Mouse (Mus musculus) embryonic facial prominence, embryonic 14.5 days (tissue): Measurements from ENCODE around the gene Artn. TPM values are rescaled to one million over a fixed set of nuclear protein-coding genes. Genes with fewer than 3 reads are reported as not detected.

Source experiments
- ATAC-seq: fragments of 200-750 bp; cut with Nextera tagmentation; 2 replicates; pipeline ENCODE4 v1.8.0; 2017; ENCODE audit warnings: low read depth, moderate number of reproducible peaks, moderate TSS enrichment
- DNase-seq: peaks from one replicate; pipeline ENCODE4 v3.0.0-alpha.2; 2015; ENCODE audit warnings: low spot score
- H3K27ac ChIP-seq: fragments of 300-500 bp; sonication (generic); replicated peaks from 2 replicates; pipeline ENCODE4 v1.5.1; 2014; ENCODE audit warnings: low read depth, mild to moderate bottlenecking, low read length, moderate library complexity
- H3K27me3 ChIP-seq: fragments of 300-500 bp; sonication (generic); replicated peaks from 2 replicates; pipeline ENCODE4 v1.6.1; 2014; ENCODE audit warnings: low read length; ENCODE audit not compliant: control insufficient read depth, insufficient read depth
- H3K36me3 ChIP-seq: fragments of 300-500 bp; sonication (generic); 2 replicates; pipeline ENCODE4 v1.6.1; 2014; ENCODE audit warnings: low read length, mixed read lengths; ENCODE audit not compliant: control insufficient read depth, insufficient read depth
- H3K4me1 ChIP-seq: fragments of 300-500 bp; sonication (generic); 2 replicates; pipeline ENCODE4 v1.6.1; 2014; ENCODE audit warnings: antibody characterized with exemption, low read length; ENCODE audit not compliant: control insufficient read depth, insufficient read depth
- H3K4me2 ChIP-seq: fragments of 300-500 bp; sonication (generic); 2 replicates; pipeline ENCODE4 v1.6.1; 2014; ENCODE audit warnings: low read depth, mild to moderate bottlenecking, low read length, moderate library complexity, mixed read lengths
- H3K4me3 ChIP-seq: fragments of 300-500 bp; sonication (generic); 2 replicates; pipeline ENCODE4 v1.5.1; 2014; ENCODE audit warnings: low read depth, mild to moderate bottlenecking, low read length
- H3K9ac ChIP-seq: fragments of 300-500 bp; sonication (generic); 2 replicates; pipeline ENCODE4 v1.6.1; 2014; ENCODE audit warnings: low read depth, mild to moderate bottlenecking, low read length, moderate library complexity, mixed read lengths
- H3K9me3 ChIP-seq: fragments of 300-500 bp; sonication (generic); 2 replicates; pipeline ENCODE4 v1.6.1; 2016; ENCODE audit warnings: low read length; ENCODE audit not compliant: control insufficient read depth
- WGBS: fragments of 180-500 bp; shearing (Covaris S2); extraction: QIAGEN DNeasy Blood & Tissue Kit; methylation state at CpG from one replicate; pipeline ENCODE4 v1.1.7; 2014; 5-methylcytosine and 5-hydroxymethylcytosine counted together
- polyA plus RNA-seq: library from polyadenylated mRNA; unstranded; fragments of >200 nt; fragmentation: Nextera tagmentation; extraction: Ambion mirVana; gene quantifications from 2 replicates; pipeline ENCODE4 v1.2.1, GENCODE M21; 2014

Artn gene
- polyA plus RNA-seq, 1 experiment from 2014 or later, result 2.8 TPM

GRCm38 (mm10) chr4:117917847-117918246 is 11.7 kb downstream of the Artn start:
- Histone ChIP-seq H3K4me3 (no peak overlapping the region), H3K9me3 (no peaks in the 10 kb centered on the region), H3K36me3 (no peaks in the 10 kb centered on the region), H3K4me2 (no peak overlapping the region), H3K9ac (no peak overlapping the region), H3K27me3 (no peaks in the 10 kb centered on the region), H3K27ac (no peak overlapping the region), H3K4me1 (peaks cover 22% of the 10 kb centered on the region)
- ATAC-seq (no peak), DNase-seq (no peak)
- 89% methylated on average over 4 of the region's 4 CpGs for WGBS

- ATAC-seq (no peak), DNase-seq (no peak)
- Histone ChIP-seq H3K4me3 (no peak overlapping the region), H3K4me2 (no peak overlapping the region), H3K9ac (no peak overlapping the region), H3K27ac (no peak overlapping the region), H3K27me3 (no peaks in the 10 kb centered on the region), H3K36me3 (peaks cover under 1% of the 10 kb centered on the region; the same call in 1 of the 2 replicates), H3K9me3 (no peaks in the 10 kb centered on the region), H3K4me1 (peaks cover 26% of the 10 kb centered on the region)
- 78% methylated on average over 4 of the region's 4 CpGs for WGBS
Observed at GRCm38 (mm10) chr4:117917402-117917801, 12.2 kb downstream of the Artn start.

GRCm38 (mm10) chr4:117916386-117916785 is 13.2 kb downstream of the Artn start:
- Histone ChIP-seq H3K36me3 (peaks cover 11% of the 10 kb centered on the region), H3K9ac (no peak overlapping the region), H3K27me3 (no peaks in the 10 kb centered on the region), H3K4me2 (peak overlapping the region; percentile 87), H3K4me3 (no peak overlapping the region), H3K4me1 (peaks cover 26% of the 10 kb centered on the region), H3K9me3 (no peaks in the 10 kb centered on the region), H3K27ac (no peak overlapping the region)
- DNase-seq (no peak), ATAC-seq (no peak)
- 80% methylated on average over 5 of the region's 5 CpGs for WGBS

GRCm38 (mm10) chr4:117915489-117916105 is 14.0 kb downstream of the Artn start:
- Histone ChIP-seq H3K4me2 (peak overlapping the region; percentile 87), H3K9me3 (no peaks in the 10 kb centered on the region), H3K9ac (peak overlapping the region; percentile 82), H3K4me3 (peak overlapping the region; percentile 71), H3K27me3 (no peaks in the 10 kb centered on the region), H3K36me3 (peaks cover 19% of the 10 kb centered on the region), H3K4me1 (peaks cover 26% of the 10 kb centered on the region), H3K27ac (no peak overlapping the region; the same call in 1 of the 2 replicates)
- DNase-seq, result no peak
- no peak for ATAC-seq
- 5% methylated on average over 19 of the region's 19 CpGs for WGBS

- Histone ChIP-seq H3K9me3 (no peaks in the 10 kb centered on the region), H3K36me3 (peaks cover 26% of the 10 kb centered on the region), H3K27me3 (no peaks in the 10 kb centered on the region), H3K4me1 (peaks cover 26% of the 10 kb centered on the region), H3K4me3 (peak within 1 kb of the TSS; percentile 71), H3K9ac (peak within 1 kb of the TSS; percentile 82), H3K4me2 (peak within 1 kb of the TSS; percentile 87), H3K27ac (peak within 1 kb of the TSS; percentile 82)
- 0% methylated on average over 48 of the region's 61 CpGs for WGBS
- DNase-seq, result peak; percentile 96
- peak; percentile 96 for ATAC-seq
Observed at GRCm38 (mm10) chr4:117914591-117915442, 14.7 kb downstream of the Artn start, which contains the start of gene Ipo13. Gene Ipo13 (minus strand): TSS chr4:117914999.

GRCm38 (mm10) chr4:117914031-117914430 is 15.5 kb downstream of the Artn start:
- ATAC-seq (no peak), DNase-seq (no peak)
- no peaks in the 10 kb centered on the region for H3K27me3 ChIP-seq
- H3K27ac ChIP-seq, result no peak overlapping the region
- peak overlapping the region; percentile 87 for H3K4me2 ChIP-seq
- peaks cover 29% of the 10 kb centered on the region for H3K36me3 ChIP-seq
- peaks cover 26% of the 10 kb centered on the region for H3K4me1 ChIP-seq
- peak overlapping the region; percentile 82 for H3K9ac ChIP-seq
- WGBS, result 5% methylated on average over 3 of the region's 8 CpGs
- H3K4me3 ChIP-seq, result peak overlapping the region; percentile 71
- H3K9me3 ChIP-seq, result no peaks in the 10 kb centered on the region

GRCm38 (mm10) chr4:117913421-117913820 is 16.1 kb downstream of the Artn start:
- H3K9me3 ChIP-seq, result no peaks in the 10 kb centered on the region
- no peak overlapping the region for H3K27ac ChIP-seq
- H3K9ac ChIP-seq, result peak overlapping the region; percentile 82
- H3K27me3 ChIP-seq, result no peaks in the 10 kb centered on the region
- DNase-seq, result peak; percentile 32
- 49% methylated on average over 3 of the region's 3 CpGs for WGBS
- H3K36me3 ChIP-seq, result peaks cover 29% of the 10 kb centered on the region
- H3K4me1 ChIP-seq, result peaks cover 26% of the 10 kb centered on the region
- peak overlapping the region; percentile 71 for H3K4me3 ChIP-seq
- no peak for ATAC-seq
- peak overlapping the region; percentile 87 for H3K4me2 ChIP-seq

GRCm38 (mm10) chr4:117912685-117913273 is 16.8 kb downstream of the Artn start:
- Histone ChIP-seq H3K4me1 (peaks cover 26% of the 10 kb centered on the region), H3K27me3 (no peaks in the 10 kb centered on the region), H3K4me3 (no peak overlapping the region), H3K9me3 (no peaks in the 10 kb centered on the region), H3K27ac (no peak overlapping the region), H3K4me2 (peak overlapping the region; percentile 87), H3K36me3 (peaks cover 32% of the 10 kb centered on the region), H3K9ac (peak overlapping the region; percentile 34)
- DNase-seq (peak; percentile 14), ATAC-seq (no peak)
- 39% methylated on average over 7 of the region's 7 CpGs for WGBS
